Mouse (Mus musculus) adrenal gland, adult 8-10 months (tissue): ENCODE data around the gene Gtpbp4. TPM values are rescaled to one million over a fixed set of nuclear protein-coding genes. Genes with fewer than 3 reads are reported as not detected.
"Not testable (repeated sequence)": the region's sequence is repeated elsewhere in the genome, so short reads cannot be mapped to it uniquely, and the experiment has no call there.

ENCODE experiments used
- DNase-seq: peaks from one replicate; pipeline ENCODE4 v3.0.0; 2022
- microRNA-seq, 2 experiments: library from miRNA; unstranded; fragments of <30 nt; microRNA quantifications; one replicate each; pipeline ENCODE4 v1.2.0; 2022
- total RNA-seq, 4 experiments: library from RNA; stranded (reverse); gene quantifications; 2 replicates each; pipeline ENCODE4 v1.2.4; 2022

The Gtpbp4 gene
- total RNA-seq, 4 experiments from 2014 or later: 54.3 to 63.3 (median 58.9) TPM

DNA sequence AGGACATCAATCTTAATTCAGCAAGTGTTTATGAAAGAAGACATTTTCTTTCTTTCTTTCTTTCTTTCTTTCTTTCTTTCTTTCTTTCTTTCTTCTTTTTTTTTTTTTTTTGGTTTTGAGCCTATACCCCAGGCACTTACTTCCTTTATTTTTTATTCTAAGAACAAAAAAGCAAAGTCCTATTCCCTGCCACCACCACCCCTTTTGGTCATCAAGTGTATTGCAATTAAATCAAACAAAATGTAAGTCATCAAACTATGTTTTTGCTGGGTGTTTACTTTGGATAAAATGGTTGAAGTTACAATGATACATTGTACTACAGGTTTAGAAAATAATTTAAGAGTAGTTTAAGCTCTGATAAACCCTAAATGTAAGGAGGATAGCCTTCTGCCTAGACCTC, 23.5 kb downstream of the Gtpbp4 start:
- DNase-seq: no peak

DNA sequence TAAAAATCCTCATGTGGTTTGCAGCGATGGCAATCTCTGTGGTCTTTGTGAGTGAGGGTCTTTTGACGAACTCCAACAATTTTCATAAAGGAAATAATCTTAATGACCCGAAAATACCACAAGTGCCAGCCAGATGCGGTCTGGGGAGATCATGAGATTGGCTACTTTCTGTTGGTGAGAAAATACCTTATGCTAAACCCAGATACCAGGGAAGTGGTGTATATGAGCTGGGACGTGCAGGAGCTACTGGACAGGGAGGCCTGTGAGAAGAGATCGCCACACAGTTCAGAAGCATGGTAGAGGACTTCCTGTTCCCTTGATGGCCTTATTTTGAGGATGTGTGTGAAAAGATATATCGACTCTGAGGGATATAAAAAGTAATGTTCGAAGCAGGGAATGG, 28.1 kb downstream of the Gtpbp4 start:
- no peak for DNase-seq

- no peak for DNase-seq
Observed at GRCm38 (mm10) chr13:8965224-8965623, 30.7 kb downstream of the Gtpbp4 start.

DNA sequence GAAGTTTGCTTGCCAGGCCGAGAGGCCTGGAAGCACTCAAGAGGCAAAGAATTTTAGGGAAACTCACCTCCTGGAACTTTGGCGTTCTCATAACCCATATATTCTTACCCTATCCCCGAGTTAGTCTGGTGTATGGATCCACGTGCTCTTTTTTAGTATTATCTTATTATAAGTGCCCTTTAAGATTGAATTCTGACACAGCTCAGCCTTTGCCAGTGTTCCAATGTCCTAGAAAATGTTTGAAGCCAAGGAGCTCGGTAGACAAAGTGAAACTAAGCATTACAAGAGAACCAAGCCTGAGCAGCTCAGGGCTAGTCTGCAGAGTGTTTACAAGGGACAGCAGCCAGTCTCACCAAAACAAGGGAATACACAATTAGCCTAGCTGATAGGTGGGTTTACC, 33.6 kb downstream of the Gtpbp4 start:
- DNase-seq: not testable (repeated sequence)

DNA sequence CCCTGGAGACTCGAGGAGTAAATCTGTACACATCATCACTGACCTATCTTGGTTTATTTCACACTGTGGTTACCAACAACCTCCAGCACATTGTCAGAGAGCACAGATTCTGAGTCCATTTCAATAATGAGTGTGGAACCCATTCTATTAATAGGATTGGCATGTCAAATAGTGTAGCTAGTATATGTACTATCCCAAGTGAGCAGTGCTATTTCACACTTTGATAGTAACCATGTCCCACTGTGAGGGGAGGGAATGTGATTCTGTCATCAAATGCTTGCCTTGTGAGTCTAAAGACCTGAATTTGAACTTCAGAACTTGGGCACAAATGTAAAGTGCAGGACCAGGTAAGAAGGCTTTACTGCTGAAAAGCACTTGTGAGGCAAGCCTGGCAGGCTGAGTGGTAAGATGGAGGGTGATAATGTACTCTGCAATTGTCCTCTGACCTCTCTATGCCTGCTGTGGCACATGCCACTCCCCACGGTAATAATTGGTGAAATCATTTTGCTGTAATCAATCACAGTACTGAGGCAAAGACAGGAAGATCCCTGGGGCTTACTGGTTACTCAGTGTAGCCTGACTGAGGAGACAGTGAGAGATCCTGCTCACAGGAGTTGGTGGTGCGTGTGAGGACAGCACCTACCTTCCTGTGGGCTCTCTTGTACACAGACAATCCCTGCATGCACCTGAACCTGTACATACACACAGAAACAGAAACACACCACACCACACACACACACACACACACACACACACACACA, 34.6 kb downstream of the Gtpbp4 start:
- not testable (repeated sequence) for DNase-seq

GRCm38 (mm10) chr13:8959554-8959953, 36.3 kb downstream of the Gtpbp4 start:
- DNase-seq: not testable (repeated sequence)

DNA sequence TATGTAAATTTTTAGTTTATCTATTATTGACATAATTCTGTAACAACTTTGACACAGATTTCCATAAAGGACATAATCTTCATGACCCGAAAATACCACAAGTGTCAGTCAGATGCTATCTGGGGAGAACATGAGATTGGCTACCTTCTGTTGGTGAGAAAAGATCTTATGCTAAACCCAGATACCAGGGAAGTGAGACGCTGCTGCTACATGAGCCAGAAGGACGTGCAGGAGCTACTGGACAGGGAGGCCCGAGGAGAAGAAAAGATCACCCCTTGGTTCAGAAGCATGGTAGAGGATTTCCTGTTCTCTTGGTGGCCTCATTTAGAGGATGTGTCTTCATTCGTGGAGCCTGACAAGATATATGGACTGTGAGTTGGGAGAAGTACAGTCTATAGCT, 36.8 kb downstream of the Gtpbp4 start:
- DNase-seq: not testable (repeated sequence)

- not testable (repeated sequence) for DNase-seq
Observed at GRCm38 (mm10) chr13:8956873-8957272, 39.0 kb downstream of the Gtpbp4 start.

DNA sequence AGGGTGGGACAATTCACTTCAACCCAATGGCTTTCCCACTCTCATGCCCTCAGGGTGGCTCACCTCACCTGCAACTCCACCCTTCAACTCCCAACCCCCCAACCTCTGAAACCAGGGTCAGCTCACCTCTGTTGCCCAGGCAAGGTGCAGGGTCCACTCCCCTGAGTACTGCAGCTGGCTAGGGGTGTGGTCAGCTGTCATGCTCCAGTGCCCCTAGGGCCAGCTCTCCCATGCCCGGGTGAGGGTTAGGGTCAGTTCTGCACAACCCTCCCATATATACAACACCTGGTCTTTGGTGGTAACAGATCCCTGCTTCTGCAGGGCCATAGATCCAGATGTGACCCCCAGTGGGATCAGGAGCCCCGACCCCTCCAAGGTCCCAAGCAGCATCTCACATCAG, 40.8 kb downstream of the Gtpbp4 start:
- DNase-seq: not testable (repeated sequence)

DNA sequence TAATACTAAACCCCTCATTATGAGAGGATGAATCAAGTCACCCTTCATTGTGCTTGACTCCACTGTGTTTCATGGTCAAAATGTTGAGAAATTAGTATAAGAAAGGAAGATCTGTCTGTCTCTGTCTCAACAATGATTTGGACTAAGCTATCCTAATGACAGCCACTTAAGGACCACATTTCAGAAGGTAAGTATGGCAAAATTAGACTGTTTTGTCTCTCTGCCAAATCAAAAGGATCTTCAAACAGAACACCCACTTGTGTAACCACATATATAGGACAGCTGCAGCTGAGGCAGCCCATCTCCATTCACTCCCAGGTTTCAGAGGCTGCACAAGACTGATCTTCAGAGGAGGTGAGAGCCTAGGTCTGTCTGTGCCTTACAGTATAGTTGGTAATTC, 43.3 kb downstream of the Gtpbp4 start, which contains the start of gene Idi2:
Idi2 (plus strand) TSS at position 301 of the 400 bp plus-strand sequence.
- DNase-seq: not testable (repeated sequence)

DNA sequence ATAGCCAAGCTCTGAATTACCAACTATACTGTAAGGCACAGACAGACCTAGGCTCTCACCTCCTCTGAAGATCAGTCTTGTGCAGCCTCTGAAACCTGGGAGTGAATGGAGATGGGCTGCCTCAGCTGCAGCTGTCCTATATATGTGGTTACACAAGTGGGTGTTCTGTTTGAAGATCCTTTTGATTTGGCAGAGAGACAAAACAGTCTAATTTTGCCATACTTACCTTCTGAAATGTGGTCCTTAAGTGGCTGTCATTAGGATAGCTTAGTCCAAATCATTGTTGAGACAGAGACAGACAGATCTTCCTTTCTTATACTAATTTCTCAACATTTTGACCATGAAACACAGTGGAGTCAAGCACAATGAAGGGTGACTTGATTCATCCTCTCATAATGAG, 47.8 kb downstream of the Gtpbp4 start, which contains the start of gene Gm9745:
Gm9745 (minus strand) TSS at position 101 of the 400 bp plus-strand sequence.
- DNase-seq: not testable (repeated sequence)

DNA sequence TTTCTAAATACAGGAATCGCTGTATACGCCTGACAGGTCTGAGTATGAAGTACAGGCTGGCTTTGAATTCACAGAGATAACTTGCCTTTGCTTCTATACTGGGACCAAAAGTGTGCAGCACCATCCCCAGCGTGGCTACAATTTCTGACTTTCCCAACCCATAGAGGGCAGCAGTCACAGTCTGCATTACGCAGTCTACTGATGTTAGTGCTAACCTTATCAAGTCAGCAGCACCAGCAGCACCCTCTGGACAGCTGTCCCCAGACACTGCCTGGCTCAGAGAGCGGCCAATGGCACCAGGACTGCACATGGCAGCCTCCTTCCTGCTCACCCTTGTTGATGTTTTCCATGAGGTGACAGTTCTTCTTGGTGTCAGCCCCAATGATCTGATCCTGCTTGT, 52.1 kb downstream of the Gtpbp4 start:
- DNase-seq: not testable (repeated sequence)

DNA sequence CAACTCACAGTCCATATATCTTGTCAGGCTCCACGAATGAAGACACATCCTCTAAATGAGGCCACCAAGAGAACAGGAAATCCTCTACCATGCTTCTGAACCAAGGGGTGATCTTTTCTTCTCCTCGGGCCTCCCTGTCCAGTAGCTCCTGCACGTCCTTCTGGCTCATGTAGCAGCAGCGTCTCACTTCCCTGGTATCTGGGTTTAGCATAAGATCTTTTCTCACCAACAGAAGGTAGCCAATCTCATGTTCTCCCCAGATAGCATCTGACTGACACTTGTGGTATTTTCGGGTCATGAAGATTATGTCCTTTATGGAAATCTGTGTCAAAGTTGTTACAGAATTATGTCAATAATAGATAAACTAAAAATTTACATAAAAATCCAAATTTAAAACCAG, 54.2 kb downstream of the Gtpbp4 start:
- DNase-seq: not testable (repeated sequence)

- not testable (repeated sequence) for DNase-seq
Observed at GRCm38 (mm10) chr13:8941110-8941509, 54.8 kb downstream of the Gtpbp4 start.

DNA sequence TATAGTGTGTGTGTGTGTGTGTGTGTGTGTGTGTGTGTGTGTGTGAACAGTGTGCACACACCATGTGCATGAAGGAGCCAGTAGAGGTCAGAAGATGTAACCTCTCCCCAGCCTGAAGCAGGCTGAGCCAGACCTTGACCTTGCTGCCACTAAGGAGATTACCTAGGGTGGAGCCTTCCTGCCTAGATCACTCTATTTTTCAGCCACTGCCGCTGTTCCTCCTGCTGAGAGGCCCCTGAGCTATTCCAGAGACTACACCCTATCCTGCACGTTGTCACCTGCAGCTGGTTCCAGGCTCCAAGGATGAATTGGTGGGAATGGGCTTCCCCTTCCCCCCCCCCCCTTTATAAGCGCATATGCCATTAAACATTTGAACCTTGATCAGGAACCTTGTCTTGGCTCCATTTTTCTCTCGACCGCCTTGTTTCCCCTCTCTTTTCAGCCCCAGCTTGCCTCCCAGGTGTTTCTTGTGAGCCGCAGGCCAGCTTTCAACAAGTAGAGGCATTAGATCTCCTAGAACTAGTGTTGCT, 58.2 kb downstream of the Gtpbp4 start:
- DNase-seq: not testable (repeated sequence)

DNA sequence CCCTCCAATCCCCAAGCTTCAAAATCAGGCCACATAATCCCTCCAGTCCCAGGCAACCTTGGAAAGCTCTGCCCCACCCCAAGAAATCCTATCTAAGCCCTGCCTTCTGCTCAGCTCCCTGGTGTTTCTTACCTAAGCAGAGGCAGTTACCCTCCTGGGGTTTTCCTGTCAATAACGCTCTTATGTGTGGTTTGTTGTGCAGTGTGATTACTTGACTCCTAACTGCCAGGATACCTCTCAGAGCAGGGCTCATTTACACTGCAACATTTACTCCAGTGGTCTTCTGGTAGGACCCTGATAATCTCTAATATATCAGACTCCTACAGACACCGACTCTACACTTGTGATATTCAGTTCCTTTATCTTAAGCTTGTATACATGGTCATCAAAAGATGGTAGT, 62.4 kb downstream of the Gtpbp4 start:
- no peak for DNase-seq

Small RNAs within 50 kb of the gene (microRNA-seq; reads per million reads assigned to microRNA genes)
- 0 reads per million in 2 experiments for gene Gm22750

Other genes starting within 250 kb of the Gtpbp4 start
- 10 to 100 TPM; 44.7 to 54.1 (median 49.6) TPM for gene Wdr37, start 124.2 kb downstream of the Gtpbp4 start, total RNA-seq
- gene Idi1, start 110.6 kb downstream of the Gtpbp4 start, total RNA-seq: 10 to 100 TPM; 38.3 to 87.2 (median 74.2) TPM
- not detected for gene Gm9745, start 47.9 kb downstream of the Gtpbp4 start, total RNA-seq
- gene Idi2, start 43.2 kb downstream of the Gtpbp4 start, total RNA-seq: not detected
- gene Larp4b, start 97.8 kb upstream of the Gtpbp4 start, total RNA-seq: 10 to 100 TPM; 65.9 to 70.3 (median 67.2) TPM